Comparison of ENCODE assay signal across 13 mouse cellular contexts in genomic region chr1:25827436-25827835, GRCm38 (mm10). TPM values are rescaled to one million over a fixed set of nuclear protein-coding genes. Genes with fewer than 3 reads are reported as not detected.
A peak's percentile ranks its signal among the peaks of the same experiment; 100 is the strongest.
DNase-seq lines count a peak whose midpoint lies in the region; ATAC-seq and TF ChIP-seq lines count a peak whose summit lies in the region.
"Had no signal": no experiment of that assay in that cellular context is flagged by ENCODE, and none has a peak within 500 bp of the region (broad histone marks: within the 10 kb centered on the region; RNA-seq: fewer than 3 reads in every experiment).

No protein-coding gene starts in this region.

- H3K27me3 ChIP-seq in hindbrain, embryonic 16.5 days (replicated peaks; ENCODE audit: control insufficient read depth, insufficient read depth, low read length) = no peaks in the 10 kb centered on the region
- H3K27me3 ChIP-seq: CH12.LX had no signal

- no peak for TF ChIP-seq POLR2A in olfactory bulb, adult 2 months (IDR thresholded peaks at IDR 0.05; ENCODE audit: insufficient read depth, low read depth, low read length)

- peak overlapping the region; percentile 59 for H3K27ac ChIP-seq in hindbrain, embryonic 16.5 days (ENCODE audit: low read depth, low read length)
- 0 out of 2 replicates have a peak overlapping the region, but pooled peaks have one; percentile 10 for H3K27ac ChIP-seq in olfactory bulb, adult 2 months (ENCODE audit: insufficient read depth, low read depth, low read length)
- H3K27ac ChIP-seq: heart, embryonic 10.5 days; limb, embryonic 15.5 days; stomach, postnatal 0 days had no signal

- peak; percentile 15 to 25 for DNase-seq in left cerebral cortex, adult 8-10 months (ENCODE audit: low spot score in 2 of 2)
- no peak for DNase-seq in left cerebral cortex, adult 11 months (ENCODE audit: low spot score)
- DNase-seq in cerebellum, postnatal 36 days = peak; percentile 33 to 58
- DNase-seq in kidney, adult 18-20 months = no peak
- no peak for DNase-seq in heart, adult 18-20 months
- DNase-seq: kidney, adult 2 months had no signal

- H3K36me3 ChIP-seq in hindbrain, embryonic 16.5 days (ENCODE audit: control insufficient read depth, insufficient read depth, low read length) = no peaks in the 10 kb centered on the region
- H3K36me3 ChIP-seq: heart, embryonic 10.5 days; limb, embryonic 15.5 days had no signal

- peaks cover 21% of the 10 kb centered on the region for H3K4me1 ChIP-seq in hindbrain, embryonic 16.5 days (ENCODE audit: control insufficient read depth, insufficient read depth, low read depth, low read length)
- H3K4me1 ChIP-seq in olfactory bulb, adult 2 months (ENCODE audit: control insufficient read depth, insufficient read depth, low read length) = peaks cover 4% of the 10 kb centered on the region; the same call in 1 of the 2 replicates
- H3K4me1 ChIP-seq: heart, embryonic 10.5 days had no signal

- H3K4me3 ChIP-seq in hindbrain, embryonic 16.5 days (ENCODE audit: low read length) = peak overlapping the region; percentile 67
- peak overlapping the region; percentile 49 for H3K4me3 ChIP-seq in olfactory bulb, adult 2 months (ENCODE audit: insufficient read depth, low read depth, low read length)
- H3K4me3 ChIP-seq: heart, embryonic 10.5 days; limb, embryonic 15.5 days had no signal

- H3K9me3 ChIP-seq in hindbrain, embryonic 16.5 days (ENCODE audit: control insufficient read depth, low read length) = no peaks in the 10 kb centered on the region
- H3K9me3 ChIP-seq: heart, embryonic 10.5 days; limb, embryonic 15.5 days had no signal

- no peak for TF ChIP-seq CTCF in olfactory bulb, adult 2 months (IDR thresholded peaks at IDR 0.05; ENCODE audit: insufficient read depth, low read depth, low read length)

- 40% methylated on average over 9 of the region's 9 CpGs for WGBS in hindbrain, embryonic 16.5 days
- WGBS in olfactory bulb, adult 2 months = 22% methylated on average over 9 of the region's 9 CpGs

- peak overlapping the region; percentile 57 for H3K9ac ChIP-seq in hindbrain, embryonic 16.5 days (ENCODE audit: low read depth, low read length)
- H3K9ac ChIP-seq: limb, embryonic 15.5 days had no signal

- peak overlapping the region; percentile 84 for H3K4me2 ChIP-seq in hindbrain, embryonic 16.5 days (ENCODE audit: low read length)
- H3K4me2 ChIP-seq: limb, embryonic 15.5 days had no signal

- no peak for ATAC-seq in hindbrain, embryonic 16.5 days
- no peak for ATAC-seq in CD4-positive, CD25-positive, alpha-beta regulatory T cell, adult 4 months

RNA-seq across cellular contexts. Expression of gene Adgrb3, which starts 2.1 kb away (rescaled TPM):
- 100 to 1,000 TPM in 2 of 4 experiments, 10 to 100 TPM in 2; 96.1 to 108 (median 99.1) TPM for total RNA-seq in left cerebral cortex, adult 8-10 months (2022)
- 52.9 and 54.7 TPM in 2 replicates for polyA plus RNA-seq in hindbrain, embryonic 16.5 days (2015; fragmentation: Nextera tagmentation; extraction: Ambion mirVana)
- not detected in 2 replicates for polyA plus RNA-seq in olfactory bulb, adult 2 months (2012; ENCODE audit: insufficient read depth, insufficient read length, low replicate concordance, missing spikeins)
- under 1 TPM in 1 of 2 experiments, not detected in 1; 0.34 TPM for polyA plus RNA-seq in CD4-positive, CD25-positive, alpha-beta regulatory T cell, adult 4 months (2017; shearing (Covaris generic))
- not detected for total RNA-seq in heart, adult 18-20 months (2021)
- total RNA-seq: CH12.LX had no signal

Comparison
In these comparisons a context has a peak if more than half of its experiments do, and no peak if none do; other contexts are left out.
1. DNase-seq: peak in left cerebral cortex, adult 8-10 months (2 of 2) and cerebellum, postnatal 36 days (2 of 2); none in left cerebral cortex, adult 11 months (single experiment), kidney, adult 18-20 months (single experiment) and heart, adult 18-20 months (0 of 2).